Mouse (Mus musculus) mouse embryonic stem cell (cell line): Measurements from ENCODE around the gene Cdc14a.

ENCODE experiments used
- in situ Hi-C, 2 experiments: fragments of 300-500 bp; cut with MboI; formaldehyde crosslinking; loops; 1 replicate in 1 of 2; 3 replicates in 1 of 2; pipeline ENCODE4 v1.14.3; 2019 to 2020; ENCODE audit warnings: low sequenced_read_pairs in 2 of 2, low pct_unique_long_range_greater_than_20kb in 1 of 2, mixed read lengths in 1 of 2; ENCODE audit not compliant: unreplicated experiment in 1 of 2

Cdc14a gene

DNA sequence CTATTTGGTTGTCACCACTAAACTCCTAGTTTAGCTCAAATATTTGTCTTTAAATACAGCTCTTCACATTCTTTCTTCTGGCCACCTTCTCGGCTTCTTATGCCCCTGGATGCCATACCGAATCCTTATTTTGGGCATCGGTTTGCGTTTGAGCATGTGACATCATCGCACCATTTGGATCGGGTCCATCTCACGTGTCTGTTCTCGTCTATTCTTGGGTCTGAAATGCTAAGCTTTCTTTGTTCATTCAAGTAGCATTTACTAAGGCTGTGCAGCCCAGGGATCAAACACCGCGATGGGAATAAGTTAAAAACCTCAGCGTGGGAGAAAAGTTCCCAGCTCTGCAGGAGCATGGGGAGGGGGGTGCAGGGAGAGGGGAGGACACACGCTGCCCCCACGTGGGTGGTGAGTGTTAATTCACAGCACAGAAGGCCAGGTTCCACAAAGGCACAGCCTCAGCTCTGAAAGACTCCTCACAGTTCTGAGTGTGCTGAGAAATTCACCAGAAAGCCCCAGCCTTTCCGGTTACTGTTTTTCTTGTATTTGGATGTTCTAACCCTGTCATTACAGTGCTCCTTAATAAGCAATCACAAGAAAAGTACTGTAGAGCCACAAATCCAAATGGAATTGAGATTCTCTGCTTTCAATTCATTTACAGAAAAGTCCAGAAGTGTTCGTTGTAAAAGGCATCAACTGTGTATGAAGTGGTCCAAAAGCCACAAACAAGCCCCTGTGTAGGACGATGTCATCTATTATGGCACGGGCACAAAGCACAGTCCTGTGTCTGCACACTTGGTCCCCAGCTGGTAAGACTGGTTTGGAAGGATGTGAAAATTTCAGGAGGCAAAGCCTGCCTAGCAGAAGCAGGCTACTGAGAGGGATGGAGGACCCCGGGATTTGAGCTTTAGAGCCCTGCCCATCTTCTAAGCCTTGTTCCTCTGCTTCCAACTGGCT, 118.8 kb downstream of the Cdc14a start:
- in situ Hi-C loops = no loop called here

GRCm38 (mm10) chr3:116302581-116302980, 121.3 kb downstream of the Cdc14a start:
- in situ Hi-C loops = no loop called here

- in situ Hi-C loops = no loop called here
These were observed 122.1 kb downstream of the Cdc14a start for GRCm38 (mm10) chr3:116301754-116302153.

DNA sequence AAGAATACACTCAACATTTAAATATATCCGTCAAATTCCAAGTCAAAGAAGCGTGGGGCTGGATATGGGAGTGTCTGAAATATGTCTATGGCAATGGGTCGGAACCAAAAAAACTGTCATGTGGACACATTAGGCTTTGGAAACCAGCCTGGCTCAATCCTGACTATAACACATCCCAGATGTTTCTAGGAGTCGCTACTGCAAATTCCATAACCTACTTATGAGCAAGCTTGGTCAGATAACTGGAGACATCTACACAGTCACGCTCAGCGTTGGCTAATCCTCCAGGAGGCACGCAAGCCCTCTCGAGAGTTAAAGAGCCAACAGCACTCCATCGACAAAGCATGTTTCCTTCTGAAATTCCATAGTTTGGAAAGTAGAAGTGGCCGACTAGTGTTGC, 125.1 kb downstream of the Cdc14a start:
- in situ Hi-C loops = no loop called here

- in situ Hi-C loops = no loop called here
These were observed 125.8 kb downstream of the Cdc14a start for GRCm38 (mm10) chr3:116298003-116298402.

DNA sequence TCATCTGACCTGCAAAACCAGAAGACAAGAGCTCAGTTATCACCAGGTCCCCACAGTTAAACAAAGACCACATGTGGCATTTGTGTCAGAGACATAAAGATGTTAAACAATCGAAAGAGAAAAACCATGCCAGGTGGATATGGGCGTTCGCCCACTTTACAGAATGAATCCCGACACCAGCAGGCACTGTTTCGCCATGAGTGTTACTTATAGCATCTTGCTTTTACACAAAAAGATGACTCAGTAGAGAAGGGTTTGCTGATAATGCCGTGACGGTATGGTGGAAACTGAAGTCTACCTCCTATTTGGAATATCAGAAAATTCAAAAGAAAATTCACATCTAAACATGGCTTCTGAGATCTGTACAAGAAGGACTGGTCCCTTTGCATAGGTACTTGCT, 126.7 kb downstream of the Cdc14a start:
- in situ Hi-C loops = no loop called here

- in situ Hi-C loops = no loop called here
These were observed 133.6 kb downstream of the Cdc14a start for GRCm38 (mm10) chr3:116290041-116290815.

DNA sequence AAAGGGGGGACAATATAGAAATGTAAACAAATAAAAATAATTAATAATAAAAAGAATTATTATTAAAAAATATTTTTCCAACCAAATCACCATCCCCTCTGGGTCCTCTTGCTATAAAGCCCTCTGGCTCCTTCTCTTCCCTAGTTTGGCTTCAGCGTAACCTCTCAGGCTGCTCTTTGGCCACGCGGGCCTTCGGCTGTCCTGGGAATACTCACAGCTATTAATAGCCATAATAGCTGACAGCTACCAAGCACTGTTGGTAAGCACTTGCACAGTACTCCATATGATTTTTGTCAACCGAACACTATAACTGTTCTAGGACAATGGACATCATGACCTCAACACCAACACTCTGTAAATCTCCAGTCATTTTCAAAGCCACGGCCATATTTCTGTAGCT, 135.0 kb downstream of the Cdc14a start:
- in situ Hi-C loops = no loop called here

- in situ Hi-C loops = no loop called here
These were observed 139.1 kb downstream of the Cdc14a start for GRCm38 (mm10) chr3:116284735-116285134.

GRCm38 (mm10) chr3:116283996-116284395, 139.8 kb downstream of the Cdc14a start:
- in situ Hi-C loops = no loop called here

DNA sequence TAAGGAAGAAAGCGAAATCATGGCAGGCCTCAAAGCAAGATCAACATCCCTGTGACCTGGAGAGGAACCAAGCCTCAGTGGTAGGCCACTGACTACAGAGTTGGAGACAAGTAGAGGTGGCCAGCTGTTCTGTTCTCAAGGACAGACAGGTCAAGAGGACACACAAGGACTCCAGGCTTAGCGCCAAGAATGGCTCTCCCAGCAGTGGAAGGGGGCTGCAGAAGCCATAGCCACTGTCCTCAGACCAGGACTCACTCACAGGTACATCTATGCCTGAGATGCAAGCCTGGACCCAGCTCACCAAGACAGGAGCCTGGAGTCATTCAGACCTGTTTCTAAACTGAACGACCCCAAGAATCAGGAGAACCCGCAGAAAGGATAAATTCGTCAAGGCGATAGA, 142.2 kb downstream of the Cdc14a start:
- in situ Hi-C loops = no loop called here

GRCm38 (mm10) chr3:116277146-116277545, 146.7 kb downstream of the Cdc14a start:
- in situ Hi-C loops = no loop called here

DNA sequence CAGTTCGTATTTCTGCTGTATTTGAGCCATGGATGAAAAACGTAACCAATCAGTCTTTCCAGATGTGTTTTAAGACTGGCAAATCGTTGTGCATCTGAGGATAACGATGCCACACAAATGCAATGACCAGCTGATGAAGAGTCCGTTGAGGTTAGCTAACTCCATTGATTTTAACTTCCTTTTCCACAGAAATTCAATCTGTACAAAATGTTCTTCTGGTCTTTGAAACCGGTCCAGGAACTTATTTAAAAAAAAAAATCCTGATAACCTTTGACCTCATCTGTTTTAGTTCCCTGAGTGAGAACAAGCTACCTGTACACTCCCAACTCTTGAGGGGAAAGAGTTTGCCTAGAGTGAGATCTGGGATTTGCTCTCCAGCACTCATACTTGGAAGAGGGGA, 152.2 kb downstream of the Cdc14a start:
- in situ Hi-C loops = no loop called here

GRCm38 (mm10) chr3:116267036-116267654, 156.7 kb downstream of the Cdc14a start:
- in situ Hi-C loops = no loop called here

DNA sequence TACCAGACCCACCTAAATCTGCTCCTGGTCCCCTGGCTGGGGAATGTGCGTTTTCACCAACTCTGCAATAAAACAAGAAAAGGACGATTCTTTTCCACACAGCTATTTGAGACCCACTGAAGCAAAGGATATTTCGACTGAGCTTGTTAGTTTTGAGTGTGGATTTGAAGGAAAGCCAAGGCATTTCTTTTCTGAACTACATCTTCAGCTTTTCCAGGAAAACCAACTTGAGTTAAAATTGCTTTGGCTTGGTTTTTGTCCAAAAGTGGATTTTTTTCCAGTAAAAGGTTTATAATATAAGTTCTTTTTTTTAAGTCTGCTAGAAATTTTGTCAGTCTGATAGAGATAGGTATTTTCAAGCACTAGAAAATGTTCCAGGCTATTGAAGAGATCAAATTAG, 157.5 kb downstream of the Cdc14a start:
- in situ Hi-C loops = no loop called here

DNA sequence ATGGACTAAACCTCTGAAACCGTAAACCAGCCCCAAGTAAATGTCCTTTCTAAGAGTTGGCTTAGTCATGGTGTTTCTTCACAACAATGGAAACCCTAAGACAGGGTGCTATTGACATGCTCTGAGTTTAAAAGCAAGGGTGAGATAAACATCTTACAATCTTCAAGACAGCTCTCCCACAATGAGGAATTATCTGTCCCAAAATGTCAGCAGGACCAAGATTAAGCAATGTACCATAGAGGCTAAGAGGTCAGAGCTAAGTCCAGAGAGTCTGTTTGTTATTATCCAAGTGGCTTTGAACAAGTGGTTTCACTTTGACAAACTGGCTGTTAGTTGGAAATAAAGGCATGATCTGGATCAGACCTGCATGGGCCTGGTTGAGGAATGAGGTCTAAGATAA, 159.9 kb downstream of the Cdc14a start:
- in situ Hi-C loops = no loop called here

DNA sequence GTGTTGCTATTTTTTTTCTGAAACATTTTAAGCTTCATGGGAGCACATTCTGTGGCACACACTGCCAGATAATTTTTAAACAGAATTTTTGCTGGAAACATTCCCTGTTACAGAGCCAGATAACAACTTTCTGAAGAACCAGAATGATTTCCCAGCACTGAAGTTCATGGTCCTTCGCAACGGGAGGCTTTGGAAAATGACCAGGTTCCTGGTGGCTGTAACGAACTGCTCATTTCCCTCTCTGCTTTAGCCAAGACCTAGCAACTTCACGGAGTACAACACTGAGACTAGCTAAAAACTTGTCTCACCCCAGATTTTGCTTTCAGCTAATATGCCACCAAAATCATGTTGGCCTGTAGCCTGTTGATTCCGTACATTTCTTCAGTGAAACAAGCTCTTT, 160.8 kb downstream of the Cdc14a start:
- in situ Hi-C loops = no loop called here

DNA sequence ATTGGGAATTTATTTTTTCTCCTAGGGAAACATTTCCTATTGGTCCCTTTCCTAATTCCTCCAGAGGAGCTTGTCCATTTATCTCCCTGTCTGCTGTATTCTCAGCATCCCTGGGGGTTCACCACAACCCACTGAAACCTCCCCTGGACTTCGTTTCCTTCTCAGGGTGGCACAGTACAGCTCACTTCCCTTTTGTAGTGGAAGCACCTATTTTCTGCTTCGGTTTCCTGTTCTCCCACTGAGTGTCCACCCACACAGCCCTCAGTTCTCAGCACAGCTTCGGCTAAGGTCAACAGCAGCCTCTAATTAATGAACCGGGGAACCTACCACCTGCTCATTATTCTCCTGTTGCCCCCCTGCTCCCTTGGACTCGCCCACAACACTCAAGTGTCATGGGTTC, 167.7 kb downstream of the Cdc14a start:
- in situ Hi-C loops = no loop called here

DNA sequence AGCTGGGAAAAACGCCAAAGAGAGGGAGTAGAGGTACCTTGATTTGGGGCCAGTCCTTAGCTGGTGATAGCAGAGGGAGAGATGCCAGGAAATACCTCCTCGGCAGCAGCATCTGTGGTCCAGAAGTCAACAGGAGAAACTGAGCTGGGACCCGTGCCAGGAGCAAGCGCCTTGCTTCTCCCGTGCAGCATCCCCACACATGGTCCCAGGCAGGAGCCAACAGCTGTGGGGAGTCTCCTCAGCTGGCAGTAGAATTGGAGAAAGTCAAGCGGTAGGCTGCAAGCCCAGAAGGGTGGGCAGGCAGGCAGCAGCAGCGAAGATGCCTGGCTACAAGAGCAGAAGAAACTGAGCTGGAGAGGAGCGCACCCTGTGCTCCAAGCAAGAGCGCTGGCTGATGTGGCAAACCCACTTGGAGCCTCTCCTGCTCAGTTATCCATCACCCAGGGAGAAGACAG, 170.7 kb downstream of the Cdc14a start, which contains the start of gene Gpr88:
Gpr88 (minus strand) TSS at position 427 of the 455 bp plus-strand sequence.
- in situ Hi-C loops = no loop called here
